Mouse (Mus musculus) heart, postnatal 25 days (tissue): ENCODE measurements around the gene Dlg2. TPM values are rescaled to one million over a fixed set of nuclear protein-coding genes. Genes with fewer than 3 reads are reported as not detected.

Source experiments
- DNase-seq: peaks from one replicate; pipeline ENCODE4 v3.0.0; 2022; ENCODE audit warnings: low spot score
- intact Hi-C: fragments of 180-260 bp; cut with DNase I; formaldehyde crosslinking; loops from one replicate; pipeline ENCODE4 v1.15.1; 2025
- total RNA-seq, 2 experiments: library from RNA; stranded (reverse); gene quantifications; 2 replicates each; pipeline ENCODE4 v1.2.3; 2021

The Dlg2 gene
- total RNA-seq, 2 experiments from 2014 or later: 1.0 to 1.9 TPM

DNA sequence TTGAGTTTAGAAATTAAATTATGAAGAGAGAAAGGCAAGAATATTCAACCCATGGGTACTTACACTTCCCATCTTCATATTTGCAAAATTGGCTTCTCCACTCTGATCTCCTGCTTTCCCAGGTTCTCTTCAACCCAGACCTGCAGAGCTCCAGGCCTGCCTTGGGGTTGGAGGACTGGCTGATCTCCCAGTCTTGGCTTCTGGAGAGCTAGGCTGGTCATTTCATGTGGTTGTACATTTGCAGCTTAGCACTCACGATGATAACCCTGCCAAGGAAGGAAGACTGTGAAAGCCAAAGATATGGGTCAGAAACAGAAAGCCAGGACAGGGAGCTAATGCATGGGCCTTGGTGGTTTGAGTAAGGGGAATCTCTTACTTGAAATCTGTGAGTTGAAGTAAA, 1176.6 kb downstream of the Dlg2 start:
- intact Hi-C loops: no loop called here
- no peak for DNase-seq

DNA sequence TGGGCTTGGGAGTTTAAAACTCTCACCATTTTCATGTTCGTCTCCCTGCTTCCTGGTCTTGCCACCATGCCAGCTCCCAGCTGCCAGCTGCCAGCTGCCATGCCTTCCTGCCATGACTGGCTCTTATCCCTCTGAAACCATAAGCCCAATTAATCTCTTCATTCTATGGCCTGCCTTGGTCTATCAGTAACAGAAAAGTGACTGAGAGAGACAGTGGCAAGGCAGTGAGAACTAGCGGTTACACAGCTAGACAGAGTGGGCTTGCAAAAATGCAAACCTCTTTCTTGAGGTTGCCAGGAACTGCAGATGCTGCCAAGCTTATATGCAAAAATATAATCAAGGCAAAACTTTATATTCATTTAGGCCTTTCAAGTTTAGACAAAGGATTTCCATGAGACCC, 1183.0 kb downstream of the Dlg2 start:
- intact Hi-C loops: no loop called here
- DNase-seq: no peak

- DNase-seq: no peak
- intact Hi-C loops: no loop called here
These were observed 1196.0 kb downstream of the Dlg2 start for GRCm38 (mm10) chr7:91672236-91673017.

GRCm38 (mm10) chr7:91674401-91674800, 1197.9 kb downstream of the Dlg2 start:
- no peak for DNase-seq
- intact Hi-C loops: no loop called here

GRCm38 (mm10) chr7:91677934-91678333, 1201.5 kb downstream of the Dlg2 start:
- intact Hi-C loops: no loop called here
- DNase-seq: no peak

- no peak for DNase-seq
- intact Hi-C loops: no loop called here
These were observed 1211.5 kb downstream of the Dlg2 start for GRCm38 (mm10) chr7:91687930-91688329.

DNA sequence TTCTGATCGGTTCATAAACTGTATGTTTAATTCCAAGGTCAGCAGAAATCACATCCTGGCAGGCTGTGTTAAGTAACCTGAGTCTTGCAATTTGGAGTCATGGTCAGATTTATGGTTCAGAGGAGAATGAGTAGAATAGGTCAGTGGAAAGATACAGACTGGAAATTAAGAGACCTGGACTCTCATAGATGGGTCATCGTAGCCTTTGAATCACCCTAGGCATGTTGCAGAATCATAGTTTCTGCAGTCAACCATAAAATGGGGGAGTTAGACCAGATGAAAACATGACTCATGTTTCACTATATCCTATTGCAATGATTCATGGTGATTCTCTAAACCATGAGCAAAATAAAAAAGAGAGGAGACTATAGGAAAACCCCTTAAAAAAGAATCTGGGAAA, 1213.4 kb downstream of the Dlg2 start:
- intact Hi-C loops: no loop called here
- DNase-seq: no peak

DNA sequence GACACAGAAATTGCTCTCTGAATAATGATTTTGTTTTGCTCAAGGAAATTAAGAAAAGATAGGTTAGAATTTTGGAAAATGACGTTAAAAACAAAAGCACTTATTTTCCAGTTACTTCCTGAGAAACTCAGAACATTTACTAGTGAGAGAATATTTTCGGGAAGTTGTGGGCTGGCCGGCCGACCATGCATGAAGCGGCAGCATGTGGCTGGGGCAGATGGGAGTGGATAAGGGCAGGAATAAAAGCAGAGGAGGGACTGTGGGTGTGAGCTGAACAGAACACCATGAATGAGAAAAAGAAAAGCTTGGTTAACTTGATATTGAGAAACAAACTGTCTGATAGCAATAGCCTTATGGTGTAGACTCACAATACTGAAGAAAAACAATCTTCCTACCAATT, 1233.4 kb downstream of the Dlg2 start:
- intact Hi-C loops: no loop called here
- no peak for DNase-seq

GRCm38 (mm10) chr7:91711184-91711583, 1234.7 kb downstream of the Dlg2 start:
- no peak for DNase-seq
- intact Hi-C loops: no loop called here

DNA sequence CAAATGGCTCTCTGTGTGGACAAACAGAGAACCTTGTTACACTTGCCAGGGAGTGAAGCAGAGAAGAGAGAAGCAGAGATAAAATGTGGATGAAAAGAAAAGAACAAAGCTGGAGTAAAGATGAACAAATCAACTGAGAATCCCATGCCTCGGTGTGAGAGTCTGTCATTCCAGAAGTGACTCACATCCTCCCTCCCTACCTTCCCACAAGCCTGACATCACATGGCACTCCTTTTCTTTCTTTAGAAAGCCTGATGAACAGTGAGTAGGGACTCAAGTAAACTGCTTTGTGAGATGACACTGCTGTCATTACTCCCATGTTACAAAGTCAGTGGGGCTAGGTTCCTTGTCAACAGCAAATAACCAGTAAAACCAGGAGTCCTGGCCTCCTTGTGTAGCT, 1239.3 kb downstream of the Dlg2 start:
- intact Hi-C loops: no loop called here
- DNase-seq: no peak

GRCm38 (mm10) chr7:91716696-91717095, 1240.2 kb downstream of the Dlg2 start:
- no peak for DNase-seq
- intact Hi-C loops: no loop called here

DNA sequence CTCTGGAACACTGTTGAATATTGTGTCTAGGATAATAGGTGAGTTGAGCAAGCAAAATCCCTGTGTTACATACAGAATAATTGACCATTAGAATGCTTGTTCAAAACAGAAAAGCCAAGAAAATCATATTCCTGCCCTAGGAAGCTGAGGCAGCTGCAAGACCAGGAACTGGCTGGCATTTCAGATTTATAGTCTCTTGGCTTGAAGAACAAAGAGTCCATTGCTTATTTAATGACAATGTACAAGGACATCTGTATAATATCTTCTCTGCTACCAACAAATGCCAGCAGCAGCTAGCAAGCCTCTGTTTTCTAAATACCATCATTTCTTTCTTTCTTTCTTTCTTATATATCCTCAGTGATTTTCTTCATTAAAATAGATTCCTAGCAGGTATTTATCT, 1243.8 kb downstream of the Dlg2 start:
- no peak for DNase-seq
- intact Hi-C loops: no loop called here

DNA sequence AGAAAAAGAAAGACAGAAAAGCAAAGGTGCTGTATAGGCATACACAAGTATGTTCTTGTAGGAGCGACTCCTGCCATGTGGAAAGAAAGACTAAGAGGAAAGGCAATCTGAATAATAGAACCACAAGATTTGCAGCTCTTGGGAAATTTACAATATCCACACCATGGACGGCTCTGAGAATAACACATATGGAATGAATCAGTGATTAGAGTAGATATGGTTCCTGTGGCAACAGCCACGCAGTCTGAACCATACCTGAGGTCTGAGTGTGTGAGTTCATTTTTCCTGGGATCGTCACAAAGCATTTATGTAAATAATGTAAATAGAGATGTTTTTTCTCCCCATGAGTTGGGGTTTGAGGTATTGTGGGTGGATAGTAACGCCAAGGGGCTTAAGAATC, 1247.9 kb downstream of the Dlg2 start:
- DNase-seq: no peak
- intact Hi-C loops: no loop called here

DNA sequence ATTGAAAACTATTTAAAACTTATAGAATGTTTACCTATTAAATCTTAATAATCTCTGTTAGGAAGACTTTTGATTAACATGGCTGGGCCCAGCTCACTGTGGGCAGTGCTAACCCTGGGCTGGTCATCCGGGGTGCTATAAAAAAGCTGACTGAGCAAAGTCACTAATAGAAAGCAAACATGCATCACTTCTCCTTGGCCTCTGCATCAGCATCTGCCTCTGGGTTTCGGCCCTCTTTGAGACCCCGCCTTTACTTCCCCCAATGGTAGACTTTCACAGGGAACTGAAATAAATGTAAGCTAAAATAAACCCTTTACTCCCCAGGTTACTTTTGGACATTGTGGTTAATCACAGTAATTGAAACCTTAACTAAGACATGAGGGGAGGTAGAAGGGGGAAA, 1264.3 kb downstream of the Dlg2 start:
- intact Hi-C loops: no loop called here
- DNase-seq: no peak

GRCm38 (mm10) chr7:91753151-91753861, 1276.8 kb downstream of the Dlg2 start:
- no peak for DNase-seq
- intact Hi-C loops: no loop called here

DNA sequence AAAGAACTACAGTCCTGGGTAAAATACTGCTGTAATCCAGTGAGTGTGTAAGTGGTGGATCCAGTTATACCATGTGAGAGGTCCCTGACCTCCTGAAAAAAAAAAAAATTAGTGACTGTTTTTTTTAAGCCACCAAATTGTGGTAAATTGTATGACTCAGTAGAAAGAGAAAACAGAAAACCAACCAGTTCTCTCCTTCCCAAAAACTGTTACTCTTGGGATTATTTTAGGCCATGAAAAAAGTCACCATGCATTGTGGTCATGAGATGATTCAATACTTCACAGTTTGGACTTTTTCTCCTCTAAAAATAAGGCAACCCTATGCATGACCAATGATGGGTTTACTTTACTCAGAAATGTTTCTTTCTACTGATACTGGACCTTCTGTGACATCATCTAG, 1291.2 kb downstream of the Dlg2 start:
- intact Hi-C loops: no loop called here
- DNase-seq: no peak

GRCm38 (mm10) chr7:91778673-91779072, 1302.2 kb downstream of the Dlg2 start:
- intact Hi-C loops: no loop called here
- no peak for DNase-seq

DNA sequence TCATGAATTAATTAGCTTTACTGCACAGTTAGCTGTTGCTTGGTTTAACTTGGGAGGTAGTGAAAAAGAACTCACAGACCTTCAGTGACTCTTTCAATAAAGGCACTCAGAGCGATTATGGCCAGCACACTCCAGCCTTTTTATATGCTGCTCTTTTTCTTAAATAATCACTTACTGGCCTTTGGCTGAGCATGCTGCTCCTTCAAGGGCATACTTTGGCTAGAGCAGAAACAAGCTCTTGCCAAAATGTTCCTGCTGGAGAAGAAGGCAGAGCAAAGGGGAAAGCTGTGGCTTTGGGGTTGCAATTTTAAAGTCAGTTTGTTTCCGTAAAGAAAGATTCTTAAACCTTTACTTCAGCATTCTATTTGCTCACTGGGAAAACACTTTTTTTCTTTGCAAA, 1308.1 kb downstream of the Dlg2 start:
- intact Hi-C loops: no loop called here
- no peak for DNase-seq

DNA sequence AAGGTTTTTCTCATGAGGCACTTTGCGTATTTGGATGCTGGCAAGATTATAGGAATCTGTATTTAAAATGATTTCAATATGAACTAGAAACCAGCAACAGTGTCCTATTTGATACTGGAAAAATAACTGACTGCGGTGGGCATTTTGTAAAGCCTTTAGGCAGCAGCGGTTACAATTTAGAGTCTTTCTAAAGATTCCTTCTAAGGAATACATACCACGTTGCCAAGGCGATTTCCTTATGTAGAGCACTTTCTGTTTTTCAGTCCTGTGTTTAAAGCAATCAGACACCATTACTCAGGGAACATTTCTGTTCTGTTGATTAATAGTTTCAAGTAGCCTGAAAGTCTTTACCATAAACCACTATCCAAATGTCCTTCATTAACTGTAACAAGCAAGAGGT, 1309.0 kb downstream of the Dlg2 start:
- intact Hi-C loops: no loop called here

GRCm38 (mm10) chr7:91785871-91786270, 1309.4 kb downstream of the Dlg2 start:
- DNase-seq: no peak
- intact Hi-C loops: no loop called here

More for the DNA sequence above, 1309.0 kb downstream of the Dlg2 start:
- no peak for DNase-seq

GRCm38 (mm10) chr7:91790949-91791564, 1314.6 kb downstream of the Dlg2 start:
- intact Hi-C loops: no loop called here
- no peak for DNase-seq
